In the genomic region with DNA sequence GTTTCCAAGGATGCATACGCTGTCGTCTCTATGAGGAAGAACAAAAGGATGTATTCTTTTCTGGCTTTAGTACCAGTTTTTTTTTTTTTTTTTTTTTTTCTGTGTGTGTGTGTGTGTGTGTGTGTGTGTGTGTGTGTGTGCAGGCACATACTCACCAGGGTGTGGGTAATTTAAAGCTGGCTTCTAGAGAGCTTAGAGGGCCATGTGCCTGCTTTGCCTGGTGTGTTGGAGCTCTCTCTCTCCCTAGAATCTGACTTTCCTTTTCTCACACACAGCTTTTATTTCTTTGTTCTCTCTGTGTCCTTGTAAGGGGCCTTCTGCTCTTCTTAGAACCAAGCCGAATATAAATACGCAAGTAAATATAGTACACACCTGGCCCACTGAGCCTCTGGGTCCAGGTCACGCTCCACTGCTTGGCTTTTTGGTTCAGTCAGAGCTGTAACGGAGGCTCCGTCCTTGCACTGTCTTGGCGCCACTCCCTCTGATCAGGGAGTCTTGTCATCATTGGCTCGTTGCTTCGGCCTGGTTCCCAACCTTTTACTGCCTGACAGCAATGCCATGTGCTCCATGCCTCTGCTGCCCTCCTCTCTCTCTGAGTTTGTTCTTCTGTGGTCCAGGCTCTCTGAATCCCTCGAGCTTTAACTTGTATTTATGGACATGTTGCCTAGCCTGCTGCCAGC, we compare ENCODE assay signal across 9 mouse cellular contexts.
DNase-seq lines count a peak whose midpoint lies in the region; ATAC-seq and TF ChIP-seq lines count a peak whose summit lies in the region.
"Had no signal": no experiment of that assay in that cellular context is flagged by ENCODE, and none has a peak within 500 bp of the region (broad histone marks: within the 10 kb centered on the region; RNA-seq: fewer than 3 reads in every experiment).

No protein-coding gene starts in this region.

- H3K27me3 ChIP-seq in kidney, embryonic 16.5 days (ENCODE audit: insufficient read depth, low read length): no peaks in the 10 kb centered on the region
- no peaks in the 10 kb centered on the region for H3K27me3 ChIP-seq in midbrain, embryonic 14.5 days (ENCODE audit: control insufficient read depth, insufficient read depth, low read length)
- H3K27me3 ChIP-seq: liver, embryonic 13.5 days had no signal

- H3K4me1 ChIP-seq in kidney, embryonic 16.5 days (ENCODE audit: insufficient read depth, low read length): peaks cover 7% of the 10 kb centered on the region; the same call in 1 of the 2 replicates
- peaks cover 10% of the 10 kb centered on the region; the same call in 1 of the 2 replicates for H3K4me1 ChIP-seq in midbrain, embryonic 14.5 days (ENCODE audit: control insufficient read depth, insufficient read depth, low read length)
- H3K4me1 ChIP-seq: liver, embryonic 13.5 days had no signal

- DNase-seq in kidney, postnatal 14 days: no peak
- DNase-seq in brain, embryonic 14.5 days (ENCODE audit: low read depth): peak; percentile 44
- peak; percentile 47 for DNase-seq in gastrocnemius, postnatal 10 days
- DNase-seq in midbrain, embryonic 14.5 days: peak; percentile 38
- no peak for DNase-seq in heart, adult 11 months
- DNase-seq: heart, adult 2 months; liver, embryonic 13.5 days had no signal

- TF ChIP-seq POLR2A in brain, embryonic 14.5 days (IDR thresholded peaks at IDR 0.05; ENCODE audit: borderline replicate concordance, extremely low read depth, insufficient read depth, insufficient read length, poor library complexity, severe bottlenecking): no peak

- no peaks in the 10 kb centered on the region for H3K36me3 ChIP-seq in kidney, embryonic 16.5 days (ENCODE audit: insufficient read depth, low read length)
- no peaks in the 10 kb centered on the region for H3K36me3 ChIP-seq in midbrain, embryonic 14.5 days (ENCODE audit: control insufficient read depth, insufficient read depth, low read length)
- H3K36me3 ChIP-seq: liver, embryonic 13.5 days had no signal

- no peak overlapping the region for H3K9ac ChIP-seq in kidney, embryonic 16.5 days (replicated peaks; ENCODE audit: low read length)
- no peak overlapping the region for H3K9ac ChIP-seq in midbrain, embryonic 14.5 days (replicated peaks; ENCODE audit: low read length)
- H3K9ac ChIP-seq: liver, embryonic 13.5 days had no signal

- no peaks in the 10 kb centered on the region for H3K9me3 ChIP-seq in kidney, embryonic 16.5 days (ENCODE audit: low read length)
- H3K9me3 ChIP-seq in midbrain, embryonic 14.5 days (ENCODE audit: control insufficient read depth, low read length): no peaks in the 10 kb centered on the region
- H3K9me3 ChIP-seq: liver, embryonic 13.5 days had no signal

- TF ChIP-seq CTCF in brain, embryonic 14.5 days (IDR thresholded peaks at IDR 0.05; ENCODE audit: borderline replicate concordance, extremely low read depth, insufficient read depth, insufficient read length): no peak

- H3K27ac ChIP-seq in kidney, embryonic 16.5 days (ENCODE audit: low read length): no peak overlapping the region
- H3K27ac ChIP-seq in midbrain, embryonic 14.5 days (replicated peaks; ENCODE audit: low read depth, low read length): no peak overlapping the region; the same call in 1 of the 2 replicates
- H3K27ac ChIP-seq: heart, adult 2 months; liver, embryonic 13.5 days had no signal

- peak; percentile 64; the same call in 1 of the 2 replicates for ATAC-seq in kidney, embryonic 16.5 days (ENCODE audit: low FRiP score, low TSS enrichment)
- peak; percentile 40; the same call in 1 of the 2 replicates for ATAC-seq in midbrain, embryonic 14.5 days (ENCODE audit: low FRiP score, low TSS enrichment)
- no peak for ATAC-seq in frontal cortex, adult (ENCODE audit: low TSS enrichment)

- H3K4me2 ChIP-seq in kidney, embryonic 16.5 days (replicated peaks; ENCODE audit: low read depth, low read length): no peak overlapping the region
- no peak overlapping the region for H3K4me2 ChIP-seq in midbrain, embryonic 14.5 days (ENCODE audit: low read length)
- H3K4me2 ChIP-seq: liver, embryonic 13.5 days had no signal

- no peak overlapping the region for H3K4me3 ChIP-seq in kidney, embryonic 16.5 days (ENCODE audit: low read length)
- no peak overlapping the region for H3K4me3 ChIP-seq in midbrain, embryonic 14.5 days (replicated peaks; ENCODE audit: low read depth, low read length)
- H3K4me3 ChIP-seq: heart, adult 2 months; liver, embryonic 13.5 days had no signal

- WGBS in kidney, embryonic 16.5 days: 50% methylated on average over 11 of the region's 11 CpGs
- WGBS in midbrain, embryonic 14.5 days: 49% methylated on average over 11 of the region's 11 CpGs

Comparison
In these comparisons a context has a peak if more than half of its experiments do, and no peak if none do; other contexts are left out.
1. DNase-seq: peak in brain, embryonic 14.5 days (single experiment), gastrocnemius, postnatal 10 days (single experiment) and midbrain, embryonic 14.5 days (single experiment); none in kidney, postnatal 14 days (single experiment) and heart, adult 11 months (single experiment).